Mouse (Mus musculus) left cerebral cortex, postnatal 4 days (tissue): ENCODE measurements at regions not wholly inside any gene's neighbourhood (a gene's known extent, or its start where the extent isn't known, plus 50 kb on each side); places are given as distances from the start of the nearest gene placed in this dataset.

Source experiments
- DNase-seq: peaks from one replicate; pipeline ENCODE4 v3.0.0-alpha.2; 2022
- intact Hi-C: fragments of 180-260 bp; cut with DNase I; formaldehyde crosslinking; loops from one replicate; pipeline ENCODE4 v1.15.1; 2025

- DNase-seq = no peak
- intact Hi-C loops = no loop called here
Measured at GRCm38 (mm10) chr10:118754791-118755190, 115.2 kb downstream of the Dyrk2 start.

GRCm38 (mm10) chr10:118758825-118759471 is 111.1 kb downstream of the Dyrk2 start:
- peak; percentile 60 for DNase-seq
- intact Hi-C loops = no loop called here

- no peak for DNase-seq
- intact Hi-C loops = no loop called here
Measured at GRCm38 (mm10) chr10:118760441-118760840, 109.6 kb downstream of the Dyrk2 start.

GRCm38 (mm10) chr10:118761101-118761868 is 108.7 kb downstream of the Dyrk2 start:
- intact Hi-C loops = no loop called here
- DNase-seq = peak; percentile 50

GRCm38 (mm10) chr10:118765051-118765450 is 105.0 kb downstream of the Dyrk2 start:
- intact Hi-C loops = loop anchor here (5.0 kb wide), 1 partner anchor 123 kb away; no protein-coding TSS in a partner anchor
- no peak for DNase-seq

GRCm38 (mm10) chr10:118765544-118766441 is 104.2 kb downstream of the Dyrk2 start:
- intact Hi-C loops = loop anchor here (5.0 kb wide), 1 partner anchor 123 kb away; no protein-coding TSS in a partner anchor
- DNase-seq = no peak

GRCm38 (mm10) chr10:118766826-118767225 is 103.2 kb downstream of the Dyrk2 start:
- intact Hi-C loops = loop anchor here (5.0 kb wide), 1 partner anchor 125 kb away; no protein-coding TSS in a partner anchor
- no peak for DNase-seq

- no peak for DNase-seq
- intact Hi-C loops = loop anchor here (5.0 kb wide), 1 partner anchor 127 kb away; no protein-coding TSS in a partner anchor
Measured at GRCm38 (mm10) chr10:118769751-118770150, 100.3 kb downstream of the Dyrk2 start.

- intact Hi-C loops = no loop called here
- no peak for DNase-seq
Measured at GRCm38 (mm10) chr10:118778656-118779055, 91.4 kb downstream of the Dyrk2 start.

- intact Hi-C loops = no loop called here
- no peak for DNase-seq
Measured at GRCm38 (mm10) chr10:118780831-118781569, 89.0 kb downstream of the Dyrk2 start.

GRCm38 (mm10) chr10:118781811-118782232 is 88.2 kb downstream of the Dyrk2 start:
- intact Hi-C loops = no loop called here

GRCm38 (mm10) chr10:118782646-118783045 is 87.4 kb downstream of the Dyrk2 start:
- intact Hi-C loops = no loop called here

More at GRCm38 (mm10) chr10:118781811-118782232, 88.2 kb downstream of the Dyrk2 start:
- no peak for DNase-seq

GRCm38 (mm10) chr10:118787280-118787690 is 82.7 kb downstream of the Dyrk2 start:
- intact Hi-C loops = no loop called here

More at GRCm38 (mm10) chr10:118782646-118783045, 87.4 kb downstream of the Dyrk2 start:
- DNase-seq = peak; percentile 70

GRCm38 (mm10) chr10:118792352-118793100 is 77.5 kb downstream of the Dyrk2 start:
- no peak for DNase-seq
- intact Hi-C loops = no loop called here

More at GRCm38 (mm10) chr10:118787280-118787690, 82.7 kb downstream of the Dyrk2 start:
- DNase-seq = no peak

GRCm38 (mm10) chr10:118793794-118794193 is 76.2 kb downstream of the Dyrk2 start:
- DNase-seq = no peak
- intact Hi-C loops = no loop called here

- DNase-seq = no peak
- intact Hi-C loops = no loop called here
Measured at GRCm38 (mm10) chr10:118794395-118795060, 75.5 kb downstream of the Dyrk2 start.

GRCm38 (mm10) chr10:118795061-118795407 is 75.0 kb downstream of the Dyrk2 start:
- intact Hi-C loops = no loop called here

GRCm38 (mm10) chr10:118796512-118796911 is 73.5 kb downstream of the Dyrk2 start:
- DNase-seq = no peak
- intact Hi-C loops = no loop called here

More at GRCm38 (mm10) chr10:118795061-118795407, 75.0 kb downstream of the Dyrk2 start:
- DNase-seq = no peak

- intact Hi-C loops = no loop called here
- no peak for DNase-seq
Measured at GRCm38 (mm10) chr10:118797256-118797655, 72.8 kb downstream of the Dyrk2 start.
